Mouse (Mus musculus): ENCODE measurements around the gene Clec11a.

DNA sequence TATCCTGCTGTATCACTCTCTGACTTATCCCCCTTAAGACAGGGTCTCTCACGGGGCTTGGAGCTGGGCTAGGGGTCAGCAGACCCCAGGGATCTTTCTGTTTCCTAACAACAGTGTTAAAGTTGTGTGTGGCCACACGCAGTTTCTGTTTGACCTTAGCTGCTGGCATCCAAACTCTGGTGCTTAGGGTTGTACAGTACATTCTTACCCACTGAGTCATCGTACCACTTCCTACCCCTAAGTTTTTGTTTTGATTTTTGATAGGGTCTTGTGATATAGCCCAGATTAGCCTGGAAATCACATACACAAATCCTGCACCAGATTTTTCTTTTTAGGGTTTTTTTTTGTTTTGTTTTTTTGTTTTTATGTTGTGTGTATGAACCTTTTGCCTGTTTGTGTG lies 25.6 kb upstream of the Clec11a start:
- no peak for TF ChIP-seq CTCF (IDR thresholded peaks at IDR 0.05; ENCODE audit: borderline replicate concordance, insufficient read depth, low read depth, low read length)
- TF ChIP-seq POLR2A (IDR thresholded peaks at IDR 0.05; ENCODE audit: borderline replicate concordance, insufficient read depth, low read length), result no peak
